Mouse (Mus musculus) common myeloid progenitor, adult 5-6 weeks (primary cell): ENCODE results near the gene 2310034G01Rik. TPM values are rescaled to one million over a fixed set of nuclear protein-coding genes. Genes with fewer than 3 reads are reported as not detected.

Experiments
- ATAC-seq: replicated peaks from 2 replicates; pipeline ENCODE4 v1.8.0; 2016; ENCODE audit warnings: low read depth, mild to moderate bottlenecking, moderate TSS enrichment, inconsistent platforms; ENCODE audit not compliant: poor library complexity, severe bottlenecking
- total RNA-seq: library from RNA; stranded (forward); fragments of 200-1000, 187-1606 nt; gene quantifications from 2 replicates; pipeline ENCODE4 v1.2.3, GENCODE M21; 2017

2310034G01Rik gene
- total RNA-seq = 1.5 and 2.5 TPM in 2 replicates

- ATAC-seq = peak; percentile 50
These were observed at the start of gene 2310034G01Rik for GRCm38 (mm10) chr19:46350168-46350932. Gene 2310034G01Rik, minus strand, starts transcription at chr19:46350302.

DNA sequence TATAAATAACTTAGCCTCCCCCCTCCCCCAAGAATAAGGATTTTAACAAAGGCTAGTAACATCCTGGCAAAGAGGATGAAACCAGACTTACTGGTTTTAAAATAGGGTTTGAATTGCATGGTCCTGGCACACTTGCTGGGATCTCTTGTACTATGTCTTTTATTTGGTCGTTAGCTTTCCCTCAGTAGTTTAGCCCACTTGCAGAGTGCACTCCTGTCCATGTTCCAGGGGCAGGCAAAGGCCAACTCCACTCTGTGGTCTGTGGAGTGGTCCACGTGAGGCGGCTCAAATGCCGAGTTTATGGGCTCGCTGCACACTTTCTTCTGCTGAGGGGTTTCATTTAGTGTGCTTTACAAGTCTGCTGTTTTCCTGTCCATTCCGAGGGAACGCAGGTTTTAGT lies 49.8 kb upstream of the 2310034G01Rik start:
- ATAC-seq = no peak

DNA sequence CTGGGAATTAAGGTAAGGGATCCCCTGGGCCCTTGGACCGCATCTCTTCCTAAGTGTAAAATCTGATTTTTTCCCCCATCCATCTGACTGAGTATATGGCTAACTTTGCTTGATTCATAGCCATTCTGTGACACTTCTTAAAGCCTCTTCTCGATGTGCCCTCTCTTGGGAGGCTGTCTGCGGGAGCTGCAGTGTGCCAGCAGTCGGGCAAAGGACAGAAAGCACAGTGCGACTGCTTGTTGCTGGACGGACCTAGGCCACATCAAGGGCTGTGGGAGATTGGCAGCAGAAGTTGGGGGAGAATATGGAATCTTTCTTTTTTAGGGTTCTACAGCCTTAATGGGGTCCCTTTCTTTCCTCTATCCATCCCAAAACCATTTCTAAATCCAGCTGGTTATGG lies 49.3 kb upstream of the 2310034G01Rik start:
- no peak for ATAC-seq

GRCm38 (mm10) chr19:46398401-46398800 lies 48.3 kb upstream of the 2310034G01Rik start:
- ATAC-seq = no peak

- ATAC-seq = no peak
These were observed 47.4 kb upstream of the 2310034G01Rik start for GRCm38 (mm10) chr19:46397436-46398001.

DNA sequence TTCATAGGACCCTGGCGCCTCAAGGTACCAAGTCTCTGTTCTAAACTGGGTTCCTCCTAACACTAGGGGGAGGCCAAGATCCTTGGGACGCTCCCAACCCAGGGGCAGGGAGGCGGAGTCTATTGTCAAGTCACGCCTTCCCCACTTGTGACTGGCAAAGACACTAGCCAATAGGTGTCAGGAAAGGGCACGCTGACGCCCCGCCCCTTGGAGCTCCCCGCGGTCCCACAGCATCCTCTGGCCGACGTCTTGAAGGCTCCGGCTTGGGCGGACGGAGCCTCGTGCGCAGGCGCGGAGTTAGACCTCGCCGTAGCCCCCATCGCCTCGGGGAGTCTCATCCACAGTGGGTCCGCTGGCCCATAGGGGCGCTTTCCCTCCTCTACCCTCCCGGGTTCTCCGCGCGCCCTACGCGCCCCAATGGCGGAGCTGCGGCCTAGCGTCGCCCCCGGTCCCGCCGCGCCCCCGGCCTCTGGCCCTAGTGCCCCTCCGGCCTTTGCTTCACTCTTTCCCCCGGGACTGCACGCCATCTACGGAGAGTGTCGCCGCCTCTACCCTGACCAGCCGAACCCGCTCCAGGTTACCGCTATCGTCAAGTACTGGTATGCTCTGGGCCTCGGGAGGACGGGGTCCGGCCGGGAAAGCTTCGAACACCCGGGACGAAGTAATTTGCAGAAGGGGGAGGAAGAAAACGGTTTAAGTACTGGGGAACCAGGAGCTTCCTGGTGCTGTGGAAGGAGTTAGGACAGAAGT lies 46.8 kb upstream of the 2310034G01Rik start, which contains the start of gene Sufu:
Sufu (plus strand) TSS at position 211 of the 750 bp plus-strand sequence.
- peak; percentile 82 for ATAC-seq

GRCm38 (mm10) chr19:46396109-46396508 lies 46.0 kb upstream of the 2310034G01Rik start:
- ATAC-seq = no peak

DNA sequence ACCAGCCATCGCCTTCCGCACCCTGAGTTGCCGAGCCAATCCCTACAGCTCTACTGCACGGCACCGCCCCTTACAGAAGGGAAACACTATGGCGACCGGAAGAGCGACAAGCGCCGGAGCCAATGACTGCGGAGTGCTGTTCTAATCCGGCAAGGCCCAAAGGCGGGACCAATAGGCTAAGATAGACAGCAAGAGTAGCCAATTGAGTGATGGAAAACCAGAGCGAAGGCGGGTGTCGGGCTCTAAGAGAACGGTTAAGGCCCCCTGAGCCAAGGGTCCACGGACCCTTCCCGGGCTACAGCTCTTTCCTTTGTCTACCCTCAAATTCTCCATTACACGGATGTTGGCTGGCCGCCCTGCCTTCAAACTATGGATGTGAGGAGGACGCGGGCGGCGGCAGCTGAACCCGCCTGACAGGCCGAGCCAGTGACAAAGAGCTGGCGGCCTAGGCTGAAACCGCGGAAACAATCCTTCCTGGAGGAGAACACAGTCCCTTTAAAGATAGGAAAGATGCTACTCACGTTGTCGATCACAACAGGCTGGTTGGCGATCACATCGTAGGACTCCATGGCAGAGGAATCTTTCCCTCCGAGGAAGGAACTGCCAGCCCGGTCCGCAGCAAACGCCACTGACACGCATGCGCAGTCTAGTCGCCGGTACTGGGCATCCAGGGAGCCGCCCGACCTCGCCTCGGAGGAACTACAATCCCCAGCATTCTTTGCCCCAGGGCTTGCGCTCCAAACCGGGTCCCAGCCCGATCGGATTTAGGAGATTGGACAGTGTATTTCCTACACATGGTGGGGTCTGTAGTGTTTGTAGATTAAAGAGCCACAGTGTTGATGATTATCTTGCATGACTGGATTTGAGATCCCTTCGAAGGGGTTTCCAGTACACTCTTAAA lies 45.3 kb upstream of the 2310034G01Rik start, which contains the start of gene Actr1a:
Actr1a (minus strand) TSS at position 640 of the 901 bp plus-strand sequence.
- ATAC-seq = peak; percentile 79

DNA sequence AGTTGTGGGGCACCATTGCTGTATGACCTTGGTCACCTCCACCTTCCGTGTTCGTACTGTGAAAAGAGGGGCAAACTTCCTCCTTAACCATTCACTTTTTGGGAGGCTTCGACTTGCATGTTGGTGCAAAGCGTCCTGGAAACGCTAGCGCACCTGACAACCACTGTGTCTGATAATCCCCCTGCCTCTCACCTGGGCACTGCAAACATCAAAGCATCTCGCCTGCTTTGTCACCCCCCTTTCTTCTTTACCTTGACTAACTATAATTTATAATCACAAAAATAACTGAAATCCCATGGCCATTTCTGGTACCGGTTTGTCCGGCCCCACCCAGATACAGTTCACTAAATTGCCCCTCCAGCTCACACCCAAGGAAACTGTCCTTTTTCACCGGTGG lies 44.6 kb upstream of the 2310034G01Rik start:
- ATAC-seq = no peak

- ATAC-seq = no peak
These were observed 41.9 kb upstream of the 2310034G01Rik start for GRCm38 (mm10) chr19:46392018-46392417.

DNA sequence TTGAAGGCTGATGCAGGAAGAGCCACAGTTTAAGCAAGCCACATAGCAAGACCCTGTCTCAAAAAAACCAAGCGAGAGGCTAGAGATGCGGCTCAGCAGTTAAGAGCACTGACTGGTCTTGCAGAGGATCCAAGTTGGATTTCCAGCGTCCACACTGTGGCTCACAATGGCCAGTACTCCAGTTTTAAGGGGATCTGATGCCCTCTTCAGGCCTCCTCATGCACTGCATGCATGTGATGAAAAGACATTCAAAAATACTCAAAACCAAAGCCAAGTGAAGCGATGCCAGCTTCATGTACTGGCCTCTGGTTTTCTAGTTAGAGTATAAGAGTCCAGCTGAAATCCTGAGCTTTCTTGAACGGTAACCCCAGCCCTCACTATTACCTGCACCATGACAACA lies 39.8 kb upstream of the 2310034G01Rik start:
- ATAC-seq = no peak

- ATAC-seq = no peak
These were observed 32.2 kb upstream of the 2310034G01Rik start for GRCm38 (mm10) chr19:46382275-46382674.

DNA sequence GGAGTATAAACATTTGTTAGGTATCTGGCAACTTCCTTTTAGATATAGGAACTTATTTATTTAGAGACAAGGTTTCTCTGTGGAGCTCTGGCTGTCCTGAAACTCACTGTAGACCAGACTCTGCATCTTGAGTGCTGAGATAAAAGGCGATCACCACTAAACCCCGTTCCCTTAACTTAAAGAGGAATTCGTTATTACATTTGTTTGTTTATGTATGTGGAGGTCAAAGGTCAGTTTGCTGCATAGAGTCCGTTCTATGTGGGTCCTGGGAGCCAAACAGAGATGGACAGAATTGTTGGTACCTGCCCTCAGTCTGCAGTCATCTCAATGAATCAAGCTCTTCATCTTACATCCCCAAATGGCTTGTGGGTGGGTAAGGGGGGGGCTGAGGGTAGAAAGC lies 25.8 kb upstream of the 2310034G01Rik start:
- ATAC-seq = no peak

DNA sequence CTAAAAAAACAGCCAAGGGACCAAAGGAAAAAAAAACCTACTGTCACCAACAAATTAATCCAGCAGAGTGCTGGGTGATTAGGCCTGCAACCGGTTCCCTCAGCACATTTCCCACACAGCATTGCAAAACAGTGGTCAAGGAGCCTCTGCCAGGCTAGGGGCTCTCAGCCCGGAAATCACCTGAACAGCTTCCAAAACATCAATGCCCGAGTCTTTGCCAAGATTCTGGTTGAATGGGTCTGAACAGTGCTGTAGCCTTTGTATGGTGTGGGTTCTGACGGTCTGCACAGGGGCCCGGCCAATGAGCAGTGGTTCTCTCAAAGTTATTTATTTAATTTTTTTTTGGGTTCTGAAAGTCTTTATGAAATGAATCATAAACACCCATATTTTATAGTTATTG lies 25.4 kb upstream of the 2310034G01Rik start:
- no peak for ATAC-seq

DNA sequence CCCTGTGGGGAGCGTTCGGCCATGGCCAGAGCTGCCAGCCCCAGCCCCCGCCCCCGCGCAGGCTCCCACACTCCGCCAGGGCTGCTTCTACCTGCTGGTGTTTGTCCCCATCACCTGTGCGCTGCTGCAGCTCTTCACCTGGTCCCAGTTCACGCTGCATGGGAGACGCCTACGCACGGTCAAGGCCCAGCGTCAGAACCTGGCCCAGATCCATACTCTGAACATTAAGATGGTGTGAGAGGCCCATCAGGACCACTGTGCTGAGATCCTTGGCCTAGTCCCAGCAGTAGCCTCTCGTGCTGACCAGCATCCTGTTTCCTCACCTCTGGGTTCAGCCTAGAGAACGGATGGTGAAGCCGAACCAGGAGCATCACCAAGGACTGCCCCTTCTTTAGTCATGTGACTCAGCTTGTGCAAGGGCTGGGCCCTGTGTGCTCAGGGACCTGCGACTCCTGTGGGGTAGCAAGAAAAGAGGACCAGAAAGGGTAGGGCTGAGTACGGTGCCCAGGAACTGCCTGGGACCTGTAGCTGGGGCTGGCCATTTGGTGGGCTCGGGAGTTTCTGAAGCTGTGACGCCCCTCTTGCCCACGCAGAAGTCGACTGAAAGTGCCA lies 24.5 kb upstream of the 2310034G01Rik start:
- no peak for ATAC-seq

GRCm38 (mm10) chr19:46369204-46369603 lies 19.1 kb upstream of the 2310034G01Rik start:
- peak; percentile 91 for ATAC-seq

- no peak for ATAC-seq
These were observed 17.9 kb upstream of the 2310034G01Rik start for GRCm38 (mm10) chr19:46367798-46368590.

DNA sequence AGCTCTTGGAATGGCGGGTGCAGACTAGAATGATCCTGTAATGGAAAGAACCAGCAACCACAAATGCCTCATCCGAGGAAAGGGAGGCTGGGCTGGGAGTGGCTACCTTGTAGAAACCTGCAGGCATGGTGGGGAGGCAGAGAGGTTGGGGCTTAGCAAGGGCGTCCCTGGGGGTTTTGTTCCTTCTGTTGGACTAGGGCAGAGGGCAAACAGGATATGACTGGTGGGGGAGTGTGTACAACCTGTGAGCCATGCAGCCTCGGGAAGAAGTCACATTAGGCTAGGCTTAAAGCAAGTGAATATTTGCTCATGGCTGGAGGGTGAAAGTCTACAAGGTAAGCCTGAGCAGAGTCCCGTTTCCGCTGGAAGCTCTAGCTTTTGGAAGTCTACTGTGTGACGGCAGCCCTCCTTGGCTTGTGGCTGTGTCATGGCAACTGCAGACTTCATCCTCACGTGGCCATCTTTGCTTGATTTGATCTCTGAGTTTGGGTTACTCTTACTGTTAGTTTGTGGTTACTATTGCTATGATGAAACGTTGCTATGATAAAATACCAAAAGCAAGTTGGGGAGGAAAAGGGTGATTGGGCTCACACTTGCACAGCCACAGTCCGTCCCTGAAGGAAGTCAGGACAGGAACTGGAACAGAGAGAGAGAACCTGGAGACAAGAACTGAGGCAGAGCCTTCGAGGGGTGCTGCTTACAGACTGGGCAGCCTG lies 13.3 kb upstream of the 2310034G01Rik start:
- peak; percentile 62 for ATAC-seq
